Comparison of ENCODE assay signal across 14 mouse cellular contexts in genomic region chr15:103147779-103148178, GRCm38 (mm10). TPM values are rescaled to one million over a fixed set of nuclear protein-coding genes. Genes with fewer than 3 reads are reported as not detected.
DNase-seq lines count a peak whose midpoint lies in the region; ATAC-seq and TF ChIP-seq lines count a peak whose summit lies in the region.
"Had no signal": no experiment of that assay in that cellular context is flagged by ENCODE, and none has a peak within 500 bp of the region (broad histone marks: within the 10 kb centered on the region; RNA-seq: fewer than 3 reads in every experiment).

No protein-coding gene starts in this region.

- peaks cover 20% of the 10 kb centered on the region for H3K4me1 ChIP-seq in forebrain, embryonic 13.5 days
- H3K4me1 ChIP-seq in forebrain, embryonic 10.5 days = peaks cover 20% of the 10 kb centered on the region
- peaks cover 4% of the 10 kb centered on the region for H3K4me1 ChIP-seq in liver, adult 2 months (ENCODE audit: control insufficient read depth, insufficient read depth, low read length)
- no peaks in the 10 kb centered on the region for H3K4me1 ChIP-seq in liver, embryonic 12.5 days
- peaks cover 26% of the 10 kb centered on the region for H3K4me1 ChIP-seq in forebrain, embryonic 15.5 days

- TF ChIP-seq CTCF in liver, adult 2 months (IDR thresholded peaks at IDR 0.05; ENCODE audit: low read depth, low read length) = no peak

- 0 out of 2 replicates have a peak overlapping the region, but pooled peaks have one; percentile 81 for H3K4me2 ChIP-seq in forebrain, embryonic 13.5 days
- H3K4me2 ChIP-seq in liver, embryonic 12.5 days = no peak overlapping the region
- H3K4me2 ChIP-seq in forebrain, embryonic 15.5 days (replicated peaks) = peak overlapping the region; percentile 95; the same call in 1 of the 2 replicates

- H3K9me3 ChIP-seq in forebrain, embryonic 13.5 days (replicated peaks) = no peaks in the 10 kb centered on the region
- no peaks in the 10 kb centered on the region for H3K9me3 ChIP-seq in forebrain, embryonic 10.5 days
- no peaks in the 10 kb centered on the region for H3K9me3 ChIP-seq in liver, embryonic 12.5 days (replicated peaks)
- no peaks in the 10 kb centered on the region for H3K9me3 ChIP-seq in forebrain, embryonic 15.5 days
- H3K9me3 ChIP-seq: embryonic facial prominence, embryonic 13.5 days had no signal

- H3K27ac ChIP-seq in forebrain, embryonic 13.5 days = no peak overlapping the region
- H3K27ac ChIP-seq in forebrain, embryonic 10.5 days = no peak overlapping the region
- H3K27ac ChIP-seq in liver, adult 2 months (replicated peaks; ENCODE audit: insufficient read depth, low read depth, low read length) = no peak overlapping the region
- H3K27ac ChIP-seq in liver, embryonic 12.5 days = no peak overlapping the region
- no peak overlapping the region for H3K27ac ChIP-seq in forebrain, embryonic 15.5 days (replicated peaks)
- H3K27ac ChIP-seq: embryonic facial prominence, embryonic 13.5 days; heart, adult 2 months had no signal

- ATAC-seq in forebrain, embryonic 13.5 days = peak; percentile 46; the same call in 1 of the 2 replicates
- no peak for ATAC-seq in liver, embryonic 12.5 days
- ATAC-seq in forebrain, embryonic 15.5 days (replicated peaks) = peak; percentile 42; the same call in 1 of the 2 replicates
- ATAC-seq: intestine, postnatal 0 days; lung, postnatal 0 days had no signal

- H3K36me3 ChIP-seq in forebrain, embryonic 13.5 days (ENCODE audit: poor library complexity, severe bottlenecking) = no peaks in the 10 kb centered on the region
- H3K36me3 ChIP-seq in forebrain, embryonic 10.5 days (replicated peaks) = no peaks in the 10 kb centered on the region
- no peaks in the 10 kb centered on the region for H3K36me3 ChIP-seq in liver, adult 2 months (ENCODE audit: control insufficient read depth, insufficient read depth, low read length)
- no peaks in the 10 kb centered on the region for H3K36me3 ChIP-seq in liver, embryonic 12.5 days
- no peaks in the 10 kb centered on the region for H3K36me3 ChIP-seq in forebrain, embryonic 15.5 days
- H3K36me3 ChIP-seq: embryonic facial prominence, embryonic 13.5 days had no signal

- no peak overlapping the region for H3K9ac ChIP-seq in forebrain, embryonic 13.5 days
- no peak overlapping the region for H3K9ac ChIP-seq in liver, adult 2 months (ENCODE audit: low read depth, low read length)
- no peak overlapping the region for H3K9ac ChIP-seq in liver, embryonic 12.5 days
- H3K9ac ChIP-seq in forebrain, embryonic 15.5 days (replicated peaks) = no peak overlapping the region

- H3K27me3 ChIP-seq in forebrain, embryonic 13.5 days = peaks cover 64% of the 10 kb centered on the region
- H3K27me3 ChIP-seq in forebrain, embryonic 10.5 days (ENCODE audit: poor library complexity, severe bottlenecking) = peaks cover 95% of the 10 kb centered on the region
- peaks cover 13% of the 10 kb centered on the region for H3K27me3 ChIP-seq in liver, adult 2 months (ENCODE audit: control insufficient read depth, insufficient read depth, low read length)
- H3K27me3 ChIP-seq in liver, embryonic 12.5 days (replicated peaks) = peaks cover 86% of the 10 kb centered on the region
- H3K27me3 ChIP-seq in forebrain, embryonic 15.5 days = peaks cover 24% of the 10 kb centered on the region

- DNase-seq in forebrain, embryonic 10.5 days (ENCODE audit: extremely low spot score, low spot score) = no peak
- peak; percentile 68 for DNase-seq in liver, adult 2 months (ENCODE audit: extremely low read depth, low read depth, low spot score)
- peak; percentile 54 to 67 for DNase-seq in kidney, postnatal 25 days
- no peak for DNase-seq in adrenal gland, postnatal 36 days
- DNase-seq in thymus, postnatal 36 days = no peak
- DNase-seq: heart, adult 2 months; heart, postnatal 14 days; liver had no signal

- no peak for TF ChIP-seq POLR2A in liver, adult 2 months (IDR thresholded peaks at IDR 0.05; ENCODE audit: extremely low read depth, insufficient read depth, low read length)

- H3K79me2 ChIP-seq in liver, adult 2 months (ENCODE audit: control insufficient read depth, insufficient read depth, low read length) = no peaks in the 10 kb centered on the region

- no peak overlapping the region for H3K4me3 ChIP-seq in forebrain, embryonic 13.5 days
- no peak overlapping the region for H3K4me3 ChIP-seq in forebrain, embryonic 10.5 days
- no peak overlapping the region for H3K4me3 ChIP-seq in liver, adult 2 months (ENCODE audit: insufficient read depth, low read depth, low read length)
- H3K4me3 ChIP-seq in liver, embryonic 12.5 days = no peak overlapping the region
- no peak overlapping the region for H3K4me3 ChIP-seq in forebrain, embryonic 15.5 days
- H3K4me3 ChIP-seq: heart, adult 2 months had no signal

- 20% methylated on average over 9 of the region's 9 CpGs for WGBS in forebrain, embryonic 13.5 days
- WGBS in forebrain, embryonic 10.5 days = 55% methylated on average over 9 of the region's 9 CpGs
- 32% methylated on average over 9 of the region's 9 CpGs for WGBS in liver, adult 2 months
- WGBS in liver, embryonic 12.5 days (ENCODE audit: insufficient replicate concordance) = 55% methylated on average over 9 of the region's 9 CpGs
- 20% methylated on average over 9 of the region's 9 CpGs for WGBS in forebrain, embryonic 15.5 days

RNA-seq across cellular contexts. Expression of gene Smug1, which starts 19.1 kb away (rescaled TPM):
- 24.4 and 27.3 TPM in 2 replicates for polyA plus RNA-seq in forebrain, embryonic 13.5 days (2015; fragmentation: Nextera tagmentation; extraction: Ambion mirVana)
- polyA plus RNA-seq in forebrain, embryonic 10.5 days (2016; fragmentation: Nextera tagmentation; extraction: Ambion mirVana) = 21.7 and 21.8 TPM in 2 replicates
- 6.8 and 8.1 TPM in 2 replicates for total RNA-seq in liver, adult 2 months (2014; rRNA removed)
- polyA plus RNA-seq in liver, adult 2 months (2012; rRNA removed) = 9.9 and 11.1 TPM in 2 replicates
- 6.7 and 7.8 TPM in 2 replicates for polyA plus RNA-seq in liver, embryonic 12.5 days (2016; fragmentation: Nextera tagmentation; extraction: Ambion mirVana)
- polyA plus RNA-seq in forebrain, embryonic 15.5 days (2015; fragmentation: Nextera tagmentation; extraction: Ambion mirVana) = 24.7 and 26.8 TPM in 2 replicates
- 10 to 100 TPM; 11.9 to 13.0 TPM for total RNA-seq in adrenal gland, postnatal 36 days (2021)

Comparison
In these comparisons a context has a peak if more than half of its experiments do, and no peak if none do; other contexts are left out.
1. DNase-seq: peak in liver, adult 2 months (single experiment) and kidney, postnatal 25 days (2 of 2); none in forebrain, embryonic 10.5 days (single experiment), adrenal gland, postnatal 36 days (0 of 2) and thymus, postnatal 36 days (0 of 2).